Mouse (Mus musculus): ENCODE results near the gene C2cd4d.

The C2cd4d gene

GRCm38 (mm10) chr3:94362138-94362537 is at the start of gene C2cd4d:
C2cd4d (plus strand) TSS chr3:94362438.
- no peak for DNase-seq (ENCODE audit: inconsistent age in 2 of 2, low spot score in 1 of 2)

GRCm38 (mm10) chr3:94328681-94329080 is 33.6 kb upstream of the C2cd4d start:
- DNase-seq (ENCODE audit: inconsistent age in 2 of 2, low spot score in 1 of 2), result peak in 1 of 2 experiments; percentile 62

GRCm38 (mm10) chr3:94334442-94334841 is 27.8 kb upstream of the C2cd4d start:
- no peak for DNase-seq (ENCODE audit: inconsistent age in 2 of 2, low spot score in 1 of 2)

GRCm38 (mm10) chr3:94338522-94338921 is 23.7 kb upstream of the C2cd4d start:
- DNase-seq (ENCODE audit: inconsistent age in 2 of 2, low spot score in 1 of 2), result no peak

DNA sequence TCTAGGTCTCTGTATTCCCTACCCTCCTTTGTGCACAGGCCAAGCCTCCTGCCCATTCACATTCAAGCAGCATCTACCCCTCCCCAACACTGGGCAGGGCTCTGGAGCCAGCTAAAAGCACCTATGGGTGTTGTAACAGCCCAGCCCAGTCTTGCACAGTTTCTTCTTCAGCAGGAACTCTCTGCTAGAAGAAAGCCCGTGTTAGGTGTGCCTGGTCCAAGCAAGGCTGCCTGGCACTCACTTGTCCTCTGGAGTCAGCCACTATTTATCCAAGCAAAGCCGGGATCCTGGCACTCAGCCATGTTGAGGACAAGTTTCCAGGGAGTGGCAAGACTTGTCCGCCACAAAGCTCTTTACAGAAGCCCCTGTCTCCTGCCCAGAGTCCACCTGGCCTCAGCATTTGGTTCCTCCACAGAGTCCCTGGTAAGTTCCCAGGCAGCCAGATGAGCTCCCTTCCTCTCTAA is 20.2 kb upstream of the C2cd4d start, which contains the start of gene Them5:
Them5 (plus strand) TSS at position 141 of the 464 bp plus-strand sequence.
- no peak for DNase-seq (ENCODE audit: inconsistent age in 2 of 2, low spot score in 1 of 2)

DNA sequence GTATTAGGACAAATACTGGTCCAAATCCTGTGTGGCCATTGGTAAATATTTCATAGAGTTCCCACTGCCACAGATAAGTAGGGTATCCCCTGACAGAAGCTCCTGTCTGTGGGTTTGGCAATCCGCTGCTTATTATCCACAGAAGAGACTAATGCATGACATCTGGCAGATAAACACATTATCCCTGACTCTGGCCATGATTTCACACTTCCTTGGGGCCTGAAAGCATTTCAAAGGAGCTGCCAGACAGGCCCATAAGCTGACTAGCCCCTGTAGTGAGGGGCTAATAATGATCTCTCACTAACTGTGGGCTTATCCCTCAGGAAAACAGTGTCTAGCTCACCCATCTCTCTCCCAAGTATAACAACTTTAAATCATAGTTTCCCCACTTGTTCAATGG is 19.7 kb upstream of the C2cd4d start:
- no peak for DNase-seq (ENCODE audit: inconsistent age in 2 of 2, low spot score in 1 of 2)

DNA sequence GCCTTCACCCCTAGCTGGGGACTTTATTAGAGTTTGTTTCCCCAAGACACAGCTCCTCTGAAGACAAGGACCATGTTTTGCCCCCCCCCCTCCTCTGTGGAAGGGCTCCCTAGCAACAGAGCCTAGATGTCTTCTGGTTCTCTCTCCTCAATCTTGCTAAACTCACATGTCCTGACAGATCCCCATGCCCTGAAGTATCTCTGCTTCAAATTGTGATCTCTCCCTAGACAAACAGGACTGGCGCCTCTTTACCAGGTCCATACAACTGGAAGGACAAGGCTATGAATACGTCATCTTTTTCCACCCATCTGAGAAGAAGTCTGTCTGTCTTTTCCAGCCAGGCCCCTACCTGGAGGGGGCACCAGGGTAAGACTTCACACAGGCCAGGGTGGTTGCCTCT is 18.1 kb upstream of the C2cd4d start:
- DNase-seq (ENCODE audit: inconsistent age in 2 of 2, low spot score in 1 of 2), result no peak

- no peak for DNase-seq (ENCODE audit: inconsistent age in 2 of 2, low spot score in 1 of 2)
Measured at GRCm38 (mm10) chr3:94344897-94345296, 17.3 kb upstream of the C2cd4d start.

DNA sequence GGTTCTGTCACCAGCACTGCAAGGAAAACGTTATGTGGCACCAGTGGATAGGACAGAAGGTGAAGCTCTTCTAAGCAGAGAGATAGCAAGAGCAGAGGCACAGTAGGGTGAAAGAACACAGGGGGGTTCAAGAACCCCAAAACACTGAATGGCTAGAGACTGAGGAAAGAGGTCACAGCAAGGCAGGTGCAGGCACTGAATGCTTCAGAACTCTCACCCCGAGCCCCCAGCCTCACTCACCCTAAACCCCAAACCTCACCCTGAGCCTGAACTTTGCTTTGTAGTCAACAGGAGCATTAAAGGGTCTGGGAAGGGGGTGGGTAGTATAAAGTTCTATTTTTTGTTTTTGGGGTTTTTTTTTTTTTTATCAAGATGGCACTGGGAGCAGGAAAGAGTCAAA is 14.1 kb upstream of the C2cd4d start:
- no peak for DNase-seq (ENCODE audit: inconsistent age in 2 of 2, low spot score in 1 of 2)

- DNase-seq (ENCODE audit: inconsistent age in 2 of 2, low spot score in 1 of 2), result peak; percentile 68 to 79
Measured at GRCm38 (mm10) chr3:94360812-94361211, 1.4 kb upstream of the C2cd4d start.

- peak; percentile 79 to 87 for DNase-seq (ENCODE audit: inconsistent age in 2 of 2, low spot score in 1 of 2)
Measured at GRCm38 (mm10) chr3:94363291-94364153, 1.3 kb downstream of the C2cd4d start.

GRCm38 (mm10) chr3:94364154-94364526 is 1.9 kb downstream of the C2cd4d start:
- DNase-seq (ENCODE audit: inconsistent age in 2 of 2, low spot score in 1 of 2), result no peak

DNA sequence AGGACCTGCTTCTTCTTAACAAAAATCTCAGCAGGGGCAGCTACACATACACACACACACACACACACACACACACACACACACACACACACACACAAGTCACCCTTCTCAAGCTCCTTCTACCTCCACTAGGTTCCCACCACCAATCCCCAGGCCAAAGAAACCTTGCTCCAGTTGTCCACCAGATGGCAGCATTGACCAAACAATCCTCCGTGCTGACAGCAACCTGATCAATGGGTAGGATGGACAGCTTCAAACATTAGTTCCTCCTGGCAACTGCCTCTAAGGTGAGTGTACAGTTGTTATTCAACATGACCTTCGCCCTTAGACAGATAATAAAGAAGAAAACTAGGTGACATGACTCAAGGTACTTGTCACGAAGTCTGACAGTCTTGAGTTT is 4.5 kb downstream of the C2cd4d start:
- peak; percentile 82 to 94 for DNase-seq (ENCODE audit: inconsistent age in 2 of 2, low spot score in 1 of 2)

GRCm38 (mm10) chr3:94367511-94367910 is 5.3 kb downstream of the C2cd4d start:
- DNase-seq (ENCODE audit: inconsistent age in 2 of 2, low spot score in 1 of 2), result no peak

GRCm38 (mm10) chr3:94368631-94369030 is 6.4 kb downstream of the C2cd4d start:
- DNase-seq (ENCODE audit: inconsistent age in 2 of 2, low spot score in 1 of 2), result no peak

DNA sequence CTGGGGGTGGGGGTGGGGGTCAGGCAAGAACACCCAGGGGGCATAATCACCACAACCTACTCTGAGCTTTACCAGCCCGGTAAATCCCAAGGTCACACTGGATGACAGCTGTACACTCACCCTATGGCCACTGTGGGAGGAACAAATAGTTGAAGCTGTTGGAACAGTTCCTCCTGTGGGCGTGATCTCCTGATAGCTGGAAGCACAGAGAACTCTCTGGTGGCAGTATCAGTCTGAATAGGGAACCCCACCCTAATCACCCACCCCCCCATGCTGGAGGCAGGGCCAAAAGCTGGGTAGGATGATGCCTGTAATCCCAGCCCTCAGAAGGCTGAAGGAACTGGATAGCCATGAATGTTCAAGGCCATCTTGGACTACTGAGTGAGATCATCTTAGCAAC is 7.5 kb downstream of the C2cd4d start:
- peak; percentile 60 to 80 for DNase-seq (ENCODE audit: inconsistent age in 2 of 2, low spot score in 1 of 2)

DNA sequence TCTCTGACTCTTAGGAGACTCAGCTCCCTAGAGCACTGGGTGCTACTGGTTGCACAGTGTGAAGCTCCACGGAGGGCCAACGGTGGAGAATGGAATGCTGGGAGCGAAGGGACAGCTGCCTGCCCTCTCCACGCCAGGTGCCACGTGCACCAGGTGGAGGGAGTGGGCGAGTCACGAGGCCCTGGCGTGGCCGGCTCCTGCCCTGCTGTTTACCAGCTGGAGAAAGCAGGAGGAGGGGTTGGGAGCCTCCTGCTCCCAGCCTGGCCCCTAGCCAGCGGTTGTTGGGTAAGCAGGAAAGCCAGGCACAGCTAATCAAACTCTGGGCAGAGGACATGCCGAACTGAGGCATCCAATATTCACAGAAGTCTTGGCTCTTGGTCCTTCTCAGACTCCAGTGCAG is 9.4 kb downstream of the C2cd4d start:
- peak; percentile 94 to 96 for DNase-seq (ENCODE audit: inconsistent age in 2 of 2, low spot score in 1 of 2)

- DNase-seq (ENCODE audit: inconsistent age in 2 of 2, low spot score in 1 of 2), result no peak
Measured at GRCm38 (mm10) chr3:94372038-94372437, 9.8 kb downstream of the C2cd4d start.

GRCm38 (mm10) chr3:94372641-94373040 is 10.4 kb downstream of the C2cd4d start, which contains the start of gene Rorc:
Rorc (plus strand) TSS chr3:94372794.
- peak; percentile 80 to 88 for DNase-seq (ENCODE audit: inconsistent age in 2 of 2, low spot score in 1 of 2)

DNA sequence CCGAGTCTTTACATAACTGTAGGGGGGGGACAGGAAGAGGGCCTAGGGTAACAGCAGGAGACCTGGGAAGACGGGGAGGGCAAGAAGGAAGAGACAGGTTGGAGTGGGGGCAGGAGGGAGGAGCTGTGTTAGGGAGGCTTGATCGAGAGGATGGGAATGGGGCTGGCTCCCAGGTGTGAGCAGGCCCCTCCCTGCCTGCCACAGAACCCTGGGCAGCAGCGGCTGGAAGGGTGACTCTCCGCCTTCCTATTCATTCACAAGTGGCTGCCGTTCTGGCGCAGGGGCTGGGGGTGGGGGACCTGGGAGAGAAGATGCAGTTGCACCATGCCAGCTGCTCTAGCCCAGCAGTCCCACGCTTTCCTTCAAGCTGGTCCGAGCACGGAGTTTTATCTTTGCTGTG is 10.9 kb downstream of the C2cd4d start:
- DNase-seq (ENCODE audit: inconsistent age in 2 of 2, low spot score in 1 of 2), result peak in 1 of 2 experiments; percentile 31

DNA sequence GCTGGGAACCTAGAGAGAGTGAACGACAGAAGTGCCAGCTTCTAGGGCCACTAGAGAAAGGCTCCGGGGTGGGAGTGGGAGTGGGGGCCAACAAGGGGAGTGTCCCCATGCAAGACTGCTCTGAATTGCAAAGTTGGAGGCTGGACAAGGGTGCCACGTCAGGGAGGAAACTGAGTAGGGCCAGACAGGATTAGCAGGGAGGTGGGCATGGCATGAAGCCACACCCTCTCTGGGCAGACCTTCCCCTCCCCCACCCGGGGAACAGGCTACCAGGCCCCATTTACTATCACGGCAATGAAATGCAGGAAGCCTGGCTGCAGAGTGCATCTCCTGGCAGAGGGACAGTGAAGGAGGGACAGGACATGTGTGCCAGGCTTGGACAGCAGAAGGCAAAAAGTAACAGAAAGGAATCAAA is 11.4 kb downstream of the C2cd4d start:
- DNase-seq (ENCODE audit: inconsistent age in 2 of 2, low spot score in 1 of 2), result peak; percentile 65 to 82

GRCm38 (mm10) chr3:94374636-94375035 is 12.4 kb downstream of the C2cd4d start:
- DNase-seq (ENCODE audit: inconsistent age in 2 of 2, low spot score in 1 of 2), result peak in 1 of 2 experiments; percentile 37

DNA sequence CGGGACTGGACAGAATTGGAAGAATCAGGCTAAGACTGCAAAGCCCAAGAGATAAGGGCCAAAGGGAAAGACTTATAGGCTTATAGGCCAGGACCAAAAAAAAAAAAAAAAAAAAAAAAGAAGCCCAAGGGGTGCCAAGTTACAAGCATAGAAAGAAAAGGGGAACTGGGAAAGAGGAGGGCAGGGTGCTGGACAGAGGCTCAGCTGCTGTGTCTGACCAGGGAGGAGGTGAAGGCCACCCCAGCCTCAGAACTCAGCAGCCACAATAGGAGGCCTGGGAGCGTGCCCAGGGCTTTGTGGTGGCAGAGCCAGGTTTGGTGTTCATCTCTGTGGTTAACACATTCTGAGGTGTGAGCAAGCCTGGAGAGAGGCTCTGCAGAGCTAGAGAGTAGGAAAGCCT is 12.9 kb downstream of the C2cd4d start:
- DNase-seq (ENCODE audit: inconsistent age in 2 of 2, low spot score in 1 of 2), result no peak
